Mouse (Mus musculus): Measurements from ENCODE around the gene Zfp384.
A peak's percentile ranks its signal among the peaks of the same experiment; 100 is the strongest.
"Not testable (repeated sequence)": the region's sequence is repeated elsewhere in the genome, so short reads cannot be mapped to it uniquely, and the experiment has no call there.

Gene Zfp384

GRCm38 (mm10) chr6:125017682-125018081 is 8.7 kb downstream of the Zfp384 start:
- DNase-seq: no peak

GRCm38 (mm10) chr6:125030532-125030931 is 21.6 kb downstream of the Zfp384 start:
- DNase-seq: peak; percentile 67

- DNase-seq: no peak
Observed at GRCm38 (mm10) chr6:125031604-125032003, 22.7 kb downstream of the Zfp384 start.

GRCm38 (mm10) chr6:125038666-125039065 is 29.7 kb downstream of the Zfp384 start:
- DNase-seq: no peak

GRCm38 (mm10) chr6:125039131-125039530 is 30.2 kb downstream of the Zfp384 start:
- no peak for DNase-seq

- DNase-seq: peak; percentile 88
Observed at GRCm38 (mm10) chr6:125039533-125040153, 30.7 kb downstream of the Zfp384 start, which contains the start of gene Ing4. Ing4 (plus strand) TSS chr6:125039760.

GRCm38 (mm10) chr6:125040221-125040620 is 31.3 kb downstream of the Zfp384 start:
- no peak for DNase-seq

GRCm38 (mm10) chr6:125041047-125041446 is 32.1 kb downstream of the Zfp384 start:
- DNase-seq: no peak

GRCm38 (mm10) chr6:125042081-125042480 is 33.1 kb downstream of the Zfp384 start:
- DNase-seq: no peak

- peak; percentile 72 for DNase-seq
Observed at GRCm38 (mm10) chr6:125046691-125047090, 37.7 kb downstream of the Zfp384 start.

GRCm38 (mm10) chr6:125049678-125050077 is 40.7 kb downstream of the Zfp384 start, which contains the start of gene Acrbp:
Acrbp (plus strand) TSS chr6:125049689.
- DNase-seq: no peak

- peak; percentile 26 for DNase-seq
Observed at GRCm38 (mm10) chr6:125051237-125051636, 42.3 kb downstream of the Zfp384 start.

- DNase-seq: no peak
Observed at GRCm38 (mm10) chr6:125061493-125061892, 52.5 kb downstream of the Zfp384 start.

GRCm38 (mm10) chr6:125062511-125062910 is 53.6 kb downstream of the Zfp384 start:
- DNase-seq: no peak

- DNase-seq: no peak
Observed at GRCm38 (mm10) chr6:125063906-125064305, 55.0 kb downstream of the Zfp384 start.

- DNase-seq: not testable (repeated sequence)
Observed at GRCm38 (mm10) chr6:125065223-125065622, 56.3 kb downstream of the Zfp384 start.

GRCm38 (mm10) chr6:125067571-125067995 is 58.6 kb downstream of the Zfp384 start, which contains the start of gene Lpar5:
Lpar5 (plus strand) TSS chr6:125067920.
- DNase-seq: no peak

GRCm38 (mm10) chr6:125071170-125071895 is 62.4 kb downstream of the Zfp384 start:
- peak; percentile 74 for DNase-seq

- DNase-seq: no peak
Observed at GRCm38 (mm10) chr6:125071896-125072279, 62.9 kb downstream of the Zfp384 start.

GRCm38 (mm10) chr6:125073825-125074224 is 64.9 kb downstream of the Zfp384 start:
- DNase-seq: peak; percentile 43

- DNase-seq: no peak
Observed at GRCm38 (mm10) chr6:125081394-125081793, 72.4 kb downstream of the Zfp384 start.

GRCm38 (mm10) chr6:125081797-125082560 is 73.0 kb downstream of the Zfp384 start:
- no peak for DNase-seq

- DNase-seq: no peak
Observed at GRCm38 (mm10) chr6:125082801-125083386, 73.9 kb downstream of the Zfp384 start.
